Mouse (Mus musculus) liver, postnatal 0 days (tissue): ENCODE measurements around the gene Reps1. TPM values are rescaled to one million over a fixed set of nuclear protein-coding genes. Genes with fewer than 3 reads are reported as not detected.

Experiments used
- ATAC-seq: fragments of 200-750 bp; cut with Nextera tagmentation; 2 replicates; pipeline ENCODE4 v1.8.0; 2017; ENCODE audit warnings: mild to moderate bottlenecking, moderate library complexity
- DNase-seq: peaks from one replicate; pipeline ENCODE4 v3.0.0-alpha.2; 2016
- H3K27ac ChIP-seq: fragments of 300-500 bp; sonication (generic); 2 replicates; pipeline ENCODE4 v1.5.1; 2014; ENCODE audit warnings: antibody characterized with exemption, moderate library complexity, mild to moderate bottlenecking, low read depth
- H3K27me3 ChIP-seq: fragments of 300-500 bp; sonication (generic); 2 replicates; pipeline ENCODE4 v1.6.1; 2014; ENCODE audit warnings: low read length, control low read depth, mixed read lengths; ENCODE audit not compliant: insufficient read depth
- H3K36me3 ChIP-seq: fragments of 300-500 bp; sonication (generic); replicated peaks from 2 replicates; pipeline ENCODE4 v1.6.1; 2014; ENCODE audit warnings: mild to moderate bottlenecking, control low read depth, low read length, moderate library complexity, mixed read lengths; ENCODE audit not compliant: insufficient read depth
- H3K4me1 ChIP-seq: fragments of 300-500 bp; sonication (generic); 2 replicates; pipeline ENCODE4 v1.6.1; 2014; ENCODE audit warnings: antibody characterized with exemption, mild to moderate bottlenecking, control low read depth; ENCODE audit not compliant: insufficient read depth
- H3K4me2 ChIP-seq: fragments of 300-500 bp; sonication (generic); 2 replicates; pipeline ENCODE4 v1.6.1; 2014; ENCODE audit warnings: low read depth, mild to moderate bottlenecking, low read length, moderate library complexity, mixed read lengths
- H3K4me3 ChIP-seq: fragments of 300-500 bp; sonication (generic); 2 replicates; pipeline ENCODE4 v1.5.1; 2014; ENCODE audit warnings: low read depth, low read length
- H3K9ac ChIP-seq: fragments of 300-500 bp; sonication (generic); replicated peaks from 2 replicates; pipeline ENCODE4 v1.6.1; 2014; ENCODE audit warnings: mild to moderate bottlenecking, moderate library complexity
- H3K9me3 ChIP-seq: fragments of 300-500 bp; sonication (generic); 2 replicates; pipeline ENCODE4 v1.6.1; 2016; ENCODE audit warnings: mild to moderate bottlenecking, control low read depth, low read length, mixed read lengths
- CTCF ChIP-seq: sonication (generic); IDR thresholded peaks from 2 replicates; pipeline ENCODE4 v1.5.1; 2016; ENCODE audit warnings: antibody characterized with exemption, low read depth
- EP300 ChIP-seq: IDR thresholded peaks from 2 replicates; pipeline ENCODE4 v1.6.1; 2016; ENCODE audit warnings: antibody characterized with exemption, low read depth, mild to moderate bottlenecking
- WGBS: fragments of 180-500 bp; shearing (Covaris S2); extraction: QIAGEN DNeasy Blood & Tissue Kit; methylation state at CpG from one replicate; pipeline ENCODE4 v1.1.7; 2014; ENCODE audit not compliant: insufficient replicate concordance; 5-methylcytosine and 5-hydroxymethylcytosine counted together
- polyA plus RNA-seq: library from polyadenylated mRNA; unstranded; fragments of >200 nt; fragmentation: Nextera tagmentation; extraction: Ambion mirVana; gene quantifications from 2 replicates; pipeline ENCODE4 v1.2.1, GENCODE M21; 2015

Gene Reps1
- polyA plus RNA-seq, 1 experiment from 2014 or later = 5.6 TPM

DNA sequence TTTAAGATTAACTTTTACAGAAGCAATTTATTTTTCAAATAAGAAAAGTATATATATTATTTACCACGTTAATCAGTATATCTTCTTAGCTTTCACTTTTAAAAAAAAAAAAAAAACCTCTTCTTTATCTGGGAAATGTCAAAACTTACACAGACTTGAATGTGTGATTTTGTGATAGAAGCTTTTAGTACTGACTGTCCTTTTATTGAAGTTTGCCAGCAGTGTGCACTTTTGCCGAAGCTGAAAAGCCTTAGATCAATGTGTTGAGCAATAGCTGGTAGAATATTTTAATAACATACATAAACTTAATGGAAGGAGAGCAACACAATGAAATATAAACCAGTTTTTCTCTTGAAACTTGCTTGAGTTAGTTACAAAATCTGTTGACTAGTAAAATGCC lies 5.1 kb downstream of the Reps1 start:
- 57% methylated on average over 2 of the region's 2 CpGs for WGBS
- no peak for DNase-seq
- Histone ChIP-seq H3K4me2 (no peak overlapping the region), H3K27me3 (no peaks in the 10 kb centered on the region), H3K9ac (no peak overlapping the region), H3K27ac (no peak overlapping the region), H3K36me3 (no peaks in the 10 kb centered on the region), H3K9me3 (no peaks in the 10 kb centered on the region), H3K4me3 (no peak overlapping the region), H3K4me1 (peaks cover 24% of the 10 kb centered on the region)
- ATAC-seq = no peak
- TF ChIP-seq EP300 (no peak), CTCF (no peak)

DNA sequence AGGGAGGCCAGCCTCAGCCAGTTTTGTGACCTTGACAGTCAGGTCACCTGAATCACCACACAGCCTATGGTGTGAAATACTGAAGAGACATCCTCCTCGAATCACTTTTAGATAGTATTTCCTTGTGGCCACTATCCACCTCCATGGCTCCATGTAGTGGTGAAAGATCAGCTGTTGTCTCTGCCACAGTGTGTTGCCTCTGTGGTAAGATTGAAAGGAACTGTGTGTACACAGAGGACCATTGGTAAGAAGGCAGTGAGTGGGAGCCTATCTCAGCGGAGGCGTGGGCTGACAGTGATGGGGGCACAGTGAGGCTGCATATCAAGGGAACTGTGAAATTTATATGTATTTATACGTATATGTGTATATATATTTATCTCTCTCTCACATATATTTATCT lies 5.9 kb downstream of the Reps1 start:
- H3K4me1 ChIP-seq = peaks cover 27% of the 10 kb centered on the region
- H3K9ac ChIP-seq = no peak overlapping the region
- H3K36me3 ChIP-seq = no peaks in the 10 kb centered on the region
- no peaks in the 10 kb centered on the region for H3K27me3 ChIP-seq
- no peaks in the 10 kb centered on the region for H3K9me3 ChIP-seq
- 80% methylated on average over 4 of the region's 4 CpGs for WGBS
- TF ChIP-seq CTCF (no peak), EP300 (no peak)
- no peak overlapping the region for H3K4me2 ChIP-seq
- H3K4me3 ChIP-seq = no peak overlapping the region
- DNase-seq (no peak), ATAC-seq (no peak)
- no peak overlapping the region for H3K27ac ChIP-seq

DNA sequence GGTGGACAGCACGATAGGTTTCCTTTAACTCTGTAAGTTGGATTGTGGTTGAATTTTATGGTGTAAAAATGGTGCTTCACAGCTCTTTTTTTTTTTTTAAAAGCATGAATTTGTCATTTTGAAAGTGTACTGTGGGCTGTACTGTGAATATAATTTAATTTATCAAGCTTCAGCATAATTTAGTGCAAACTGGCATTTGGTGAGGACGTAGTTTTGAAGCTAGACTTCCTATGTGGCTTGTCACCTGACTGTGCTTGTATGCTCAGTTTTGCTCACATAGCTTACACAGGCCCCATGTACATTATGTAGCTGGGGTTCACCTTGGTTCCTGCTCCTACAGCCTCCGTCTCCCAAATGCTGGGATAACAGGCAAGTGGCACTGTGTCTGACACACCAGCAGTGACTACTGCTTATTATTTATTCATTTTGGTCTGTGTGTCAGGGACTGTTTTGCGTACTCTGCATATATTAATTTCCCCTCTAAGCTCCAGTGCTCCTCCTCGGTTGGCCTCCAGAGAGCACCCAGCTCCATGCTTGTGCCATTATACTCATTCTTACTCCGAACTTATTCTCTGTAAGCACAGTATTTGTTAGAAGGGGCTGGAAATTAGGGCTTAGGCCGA lies 9.1 kb downstream of the Reps1 start:
- Histone ChIP-seq H3K27ac (no peak overlapping the region), H3K9me3 (no peaks in the 10 kb centered on the region), H3K4me3 (no peak overlapping the region), H3K9ac (no peak overlapping the region), H3K36me3 (no peaks in the 10 kb centered on the region), H3K27me3 (no peaks in the 10 kb centered on the region), H3K4me1 (peaks cover 24% of the 10 kb centered on the region), H3K4me2 (no peak overlapping the region)
- TF ChIP-seq CTCF (no peak), EP300 (no peak)
- DNase-seq (no peak), ATAC-seq (no peak)
- 77% methylated on average over 7 of the region's 7 CpGs for WGBS

- DNase-seq = peak; percentile 50
- H3K4me3 ChIP-seq = no peak overlapping the region
- peak; percentile 84 for ATAC-seq
- H3K27me3 ChIP-seq = no peaks in the 10 kb centered on the region
- peaks cover 30% of the 10 kb centered on the region for H3K4me1 ChIP-seq
- H3K4me2 ChIP-seq = no peak overlapping the region
- H3K9ac ChIP-seq = no peak overlapping the region
- no peaks in the 10 kb centered on the region for H3K36me3 ChIP-seq
- 74% methylated on average over 10 of the region's 10 CpGs for WGBS
- no peaks in the 10 kb centered on the region for H3K9me3 ChIP-seq
- no peak for TF ChIP-seq CTCF
- peak; percentile 29; the same call in 1 of the 2 replicates for TF ChIP-seq EP300
- H3K27ac ChIP-seq = peak overlapping the region; percentile 67
Observed at GRCm38 (mm10) chr10:18066031-18066439, 10.4 kb downstream of the Reps1 start.

DNA sequence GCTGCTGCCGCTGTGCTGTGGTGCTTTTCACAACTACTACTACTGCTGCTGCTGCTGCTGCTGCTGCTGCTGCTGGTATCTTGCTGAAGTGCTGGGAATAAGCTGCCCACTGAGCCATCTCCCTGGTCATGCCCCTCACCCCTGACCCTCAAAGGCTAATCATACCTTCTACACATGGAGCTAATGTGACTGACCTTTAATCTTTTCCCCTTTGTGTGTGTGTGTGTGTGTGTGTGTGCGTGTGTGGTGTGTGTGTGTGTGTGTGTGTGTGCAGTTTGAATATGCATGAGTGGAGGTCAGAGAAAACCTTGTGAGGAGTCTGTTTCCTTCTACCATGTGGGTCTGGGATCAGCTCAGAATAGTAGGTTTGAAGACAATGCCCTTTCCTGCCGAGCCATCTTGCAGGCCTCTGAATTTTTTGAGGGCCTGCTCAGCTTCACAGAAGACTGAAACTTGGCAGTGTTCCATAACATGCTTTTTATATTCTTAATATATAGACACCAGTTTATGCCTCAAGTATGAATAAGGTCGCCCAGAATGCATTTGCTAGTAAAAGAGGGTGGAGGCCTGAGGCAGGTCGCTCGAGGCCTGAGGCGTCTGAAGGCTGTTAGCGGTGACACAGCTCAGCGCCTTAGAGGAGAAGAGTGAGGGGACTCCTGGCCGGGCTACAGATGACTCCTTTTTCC lies 12.2 kb downstream of the Reps1 start:
- DNase-seq (no peak), ATAC-seq (no peak)
- WGBS = 73% methylated on average over 10 of the region's 10 CpGs
- H3K9me3 ChIP-seq = no peaks in the 10 kb centered on the region
- H3K4me2 ChIP-seq = no peak overlapping the region
- TF ChIP-seq CTCF (no peak), EP300 (no peak)
- no peak overlapping the region for H3K4me3 ChIP-seq
- H3K4me1 ChIP-seq = peaks cover 31% of the 10 kb centered on the region
- H3K9ac ChIP-seq = no peak overlapping the region
- H3K27me3 ChIP-seq = no peaks in the 10 kb centered on the region
- peak overlapping the region; percentile 51; the same call in 1 of the 2 replicates for H3K27ac ChIP-seq
- no peaks in the 10 kb centered on the region for H3K36me3 ChIP-seq

DNA sequence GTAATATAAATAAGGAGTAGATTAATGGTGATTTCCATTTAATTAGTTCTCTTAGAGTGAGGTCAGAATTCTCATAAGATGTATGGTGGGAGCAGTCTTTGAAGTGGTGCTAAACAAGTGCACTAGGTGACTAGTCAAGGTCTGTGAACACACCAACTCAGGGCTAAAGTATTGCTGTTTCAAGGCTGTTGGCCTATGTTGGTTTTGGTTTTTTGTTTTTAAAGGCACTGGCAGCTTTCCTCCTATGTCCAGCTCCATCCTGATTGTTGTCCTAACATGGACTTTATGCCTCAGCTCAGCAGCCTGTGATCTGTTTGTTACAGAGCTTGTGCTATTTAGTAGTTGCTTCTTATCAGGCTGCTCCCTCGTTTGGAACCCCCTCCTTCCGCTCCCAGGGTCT lies 13.2 kb downstream of the Reps1 start:
- no peak overlapping the region for H3K4me3 ChIP-seq
- no peak overlapping the region for H3K9ac ChIP-seq
- no peak for TF ChIP-seq EP300
- no peak for TF ChIP-seq CTCF
- no peaks in the 10 kb centered on the region for H3K27me3 ChIP-seq
- H3K4me1 ChIP-seq = peaks cover 35% of the 10 kb centered on the region
- DNase-seq = no peak
- peak; percentile 22 for ATAC-seq
- no peaks in the 10 kb centered on the region for H3K9me3 ChIP-seq
- no peaks in the 10 kb centered on the region for H3K36me3 ChIP-seq
- WGBS = 59% methylated on average over 2 of the region's 2 CpGs
- H3K27ac ChIP-seq = peak overlapping the region; percentile 50
- no peak overlapping the region for H3K4me2 ChIP-seq
